Mouse (Mus musculus): ENCODE data around the gene Ghitm.

DNA sequence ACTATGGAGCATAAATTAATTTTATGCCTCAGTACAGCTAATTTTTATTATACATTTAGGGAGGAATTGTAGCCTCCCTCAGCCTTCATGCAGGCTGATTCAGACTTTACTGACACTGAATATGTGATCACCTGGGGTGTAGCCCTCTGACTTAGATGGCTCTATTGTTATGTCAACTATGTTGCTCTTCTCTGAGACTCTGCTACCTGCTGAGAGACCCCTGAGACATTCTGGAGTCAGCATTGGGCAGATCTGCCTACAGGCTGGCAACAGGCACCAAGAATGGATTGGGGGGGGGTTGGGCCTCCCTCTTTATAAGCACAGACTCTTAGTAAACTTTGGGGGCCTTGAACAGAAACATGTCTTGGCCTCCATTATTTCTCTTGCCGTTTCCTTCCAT lies 19.3 kb upstream of the Ghitm start:
- TF ChIP-seq EP300 (IDR thresholded peaks at IDR 0.05; ENCODE audit: insufficient read depth, low read depth, low read length): no peak
- TF ChIP-seq CTCF (IDR thresholded peaks at IDR 0.05; ENCODE audit: low read depth, low read length): no peak

All from ES-Bruce4 (cell line).